Mouse (Mus musculus) embryonic facial prominence, embryonic 11.5 days (tissue): ENCODE results near the gene Srd5a1. TPM values are rescaled to one million over a fixed set of nuclear protein-coding genes. Genes with fewer than 3 reads are reported as not detected.

Experiments
- ATAC-seq: fragments of 200-750 bp; cut with Nextera tagmentation; replicated peaks from 2 replicates; pipeline ENCODE4 v1.8.0; 2017; ENCODE audit warnings: low read depth; ENCODE audit not compliant: insufficient number of reproducible peaks, low FRiP score, low TSS enrichment
- DNase-seq: peaks from one replicate; pipeline ENCODE4 v3.0.0-alpha.2; 2015; ENCODE audit warnings: low spot score
- H3K27ac ChIP-seq: fragments of 300-500 bp; sonication (generic); replicated peaks from 2 replicates; pipeline ENCODE4 v1.5.1; 2014; ENCODE audit warnings: mild to moderate bottlenecking, low read depth, low read length, control low read depth
- H3K27me3 ChIP-seq: fragments of 300-500 bp; sonication (generic); 2 replicates; pipeline ENCODE4 v1.6.1; 2014; ENCODE audit warnings: mild to moderate bottlenecking, low read length, moderate library complexity, mixed read lengths; ENCODE audit not compliant: control insufficient read depth, insufficient read depth
- H3K36me3 ChIP-seq: fragments of 300-500 bp; sonication (generic); replicated peaks from 2 replicates; pipeline ENCODE4 v1.6.1; 2014; ENCODE audit warnings: low read depth, mild to moderate bottlenecking, low read length, moderate library complexity, mixed read lengths; ENCODE audit not compliant: control insufficient read depth, insufficient read depth
- H3K4me1 ChIP-seq: fragments of 300-500 bp; sonication (generic); 2 replicates; pipeline ENCODE4 v1.6.1; 2014; ENCODE audit warnings: low read length, mixed read lengths; ENCODE audit not compliant: control insufficient read depth, insufficient read depth
- H3K4me2 ChIP-seq: fragments of 300-500 bp; sonication (generic); 2 replicates; pipeline ENCODE4 v1.6.1; 2014; ENCODE audit warnings: low read depth, mild to moderate bottlenecking, control low read depth, low read length, moderate library complexity
- H3K4me3 ChIP-seq: fragments of 300-500 bp; sonication (generic); 2 replicates; pipeline ENCODE4 v1.5.1; 2014; ENCODE audit warnings: low read depth, low read length, control low read depth
- H3K9ac ChIP-seq: fragments of 300-500 bp; sonication (generic); replicated peaks from 2 replicates; pipeline ENCODE4 v1.6.1; 2014; ENCODE audit warnings: mild to moderate bottlenecking, control low read depth, low read length
- H3K9me3 ChIP-seq: fragments of 300-500 bp; sonication (generic); replicated peaks from 2 replicates; pipeline ENCODE4 v1.6.1; 2016; ENCODE audit warnings: mild to moderate bottlenecking, low read length, inconsistent platforms, mixed read lengths; ENCODE audit not compliant: control insufficient read depth
- WGBS: fragments of 180-500 bp; shearing (Covaris S2); extraction: QIAGEN DNeasy Blood & Tissue Kit; methylation state at CpG from one replicate; pipeline ENCODE4 v1.1.7; 2014; 5-methylcytosine and 5-hydroxymethylcytosine counted together
- polyA plus RNA-seq: library from polyadenylated mRNA; unstranded; fragments of >200 nt; fragmentation: Nextera tagmentation; extraction: Ambion mirVana; gene quantifications from 2 replicates; pipeline ENCODE4 v1.2.1, GENCODE M21; 2014

Srd5a1 gene
- polyA plus RNA-seq, 1 experiment from 2014 or later = 20.8 TPM

GRCm38 (mm10) chr13:69534654-69535551 is 76.3 kb downstream of the Srd5a1 start:
- DNase-seq (peak; percentile 97), ATAC-seq (peak; percentile 92)
- H3K4me1 ChIP-seq = peaks cover 9% of the 10 kb centered on the region
- no peaks in the 10 kb centered on the region for H3K9me3 ChIP-seq
- WGBS = under 1% methylated on average over 74 of the region's 86 CpGs
- H3K27me3 ChIP-seq = no peaks in the 10 kb centered on the region
- H3K27ac ChIP-seq = peak overlapping the region; percentile 92
- H3K9ac ChIP-seq = peak overlapping the region; percentile 90
- H3K4me2 ChIP-seq = peak overlapping the region; percentile 88
- peak overlapping the region; percentile 96 for H3K4me3 ChIP-seq
- H3K36me3 ChIP-seq = no peaks in the 10 kb centered on the region; the same call in 1 of the 2 replicates

- Histone ChIP-seq H3K4me2 (peak within 1 kb of the TSS; percentile 88), H3K9ac (peak within 1 kb of the TSS; percentile 90), H3K9me3 (no peaks in the 10 kb centered on the region), H3K27me3 (no peaks in the 10 kb centered on the region), H3K36me3 (no peaks in the 10 kb centered on the region; the same call in 1 of the 2 replicates), H3K27ac (peak within 1 kb of the TSS; percentile 92), H3K4me3 (peak within 1 kb of the TSS; percentile 96), H3K4me1 (peaks cover 9% of the 10 kb centered on the region)
- 0% methylated on average over 9 of the region's 57 CpGs for WGBS
- no peak for DNase-seq
- ATAC-seq = peak; percentile 73
Observed at GRCm38 (mm10) chr13:69534334-69534653, 76.9 kb downstream of the Srd5a1 start, which contains the start of gene Tent4a. Gene Tent4a, minus strand, starts transcription at chr13:69534617.

- Histone ChIP-seq H3K9ac (peak within 1 kb of the TSS; percentile 90), H3K4me1 (peaks cover 9% of the 10 kb centered on the region), H3K4me3 (peak within 1 kb of the TSS; percentile 96), H3K4me2 (peak within 1 kb of the TSS; percentile 84), H3K36me3 (no peaks in the 10 kb centered on the region; the same call in 1 of the 2 replicates), H3K9me3 (no peaks in the 10 kb centered on the region), H3K27ac (peak within 1 kb of the TSS; percentile 92), H3K27me3 (no peaks in the 10 kb centered on the region)
- no peak for ATAC-seq
- under 1% methylated on average over 94 of the region's 155 CpGs for WGBS
- peak; percentile 33 for DNase-seq
Observed at GRCm38 (mm10) chr13:69533405-69534333, 77.6 kb downstream of the Srd5a1 start, which contains the start of gene Nsun2. Gene Nsun2, plus strand, starts transcription at chr13:69533746.

- ATAC-seq (no peak), DNase-seq (no peak)
- peak overlapping the region; percentile 96 for H3K4me3 ChIP-seq
- 1% methylated on average over 9 of the region's 9 CpGs for WGBS
- no peaks in the 10 kb centered on the region for H3K9me3 ChIP-seq
- H3K4me2 ChIP-seq = peak overlapping the region; percentile 84
- no peaks in the 10 kb centered on the region; the same call in 1 of the 2 replicates for H3K36me3 ChIP-seq
- peak overlapping the region; percentile 90 for H3K9ac ChIP-seq
- H3K4me1 ChIP-seq = peaks cover 7% of the 10 kb centered on the region
- H3K27ac ChIP-seq = peak overlapping the region; percentile 62; the same call in 1 of the 2 replicates
- no peaks in the 10 kb centered on the region for H3K27me3 ChIP-seq
Observed at GRCm38 (mm10) chr13:69532893-69533404, 78.3 kb downstream of the Srd5a1 start.

- no peak for DNase-seq
- Histone ChIP-seq H3K4me2 (peak overlapping the region; percentile 84), H3K9me3 (no peaks in the 10 kb centered on the region), H3K9ac (peak overlapping the region; percentile 90), H3K27me3 (no peaks in the 10 kb centered on the region), H3K4me3 (peak overlapping the region; percentile 96), H3K36me3 (no peaks in the 10 kb centered on the region; the same call in 1 of the 2 replicates), H3K4me1 (peaks cover 7% of the 10 kb centered on the region), H3K27ac (no peak overlapping the region)
- WGBS = 31% methylated on average over 14 of the region's 14 CpGs
- no peak for ATAC-seq
Observed at GRCm38 (mm10) chr13:69532101-69532892, 78.9 kb downstream of the Srd5a1 start.

- Histone ChIP-seq H3K4me1 (peaks cover 7% of the 10 kb centered on the region), H3K9ac (no peak overlapping the region; the same call in 1 of the 2 replicates), H3K36me3 (no peaks in the 10 kb centered on the region; the same call in 1 of the 2 replicates), H3K4me3 (peak overlapping the region; percentile 96), H3K9me3 (no peaks in the 10 kb centered on the region), H3K27ac (no peak overlapping the region), H3K4me2 (peak overlapping the region; percentile 84), H3K27me3 (no peaks in the 10 kb centered on the region)
- ATAC-seq (no peak), DNase-seq (no peak)
- WGBS = 53% methylated on average over 6 of the region's 6 CpGs
Observed at GRCm38 (mm10) chr13:69531431-69531830, 79.8 kb downstream of the Srd5a1 start.

- 85% methylated on average over 6 of the region's 6 CpGs for WGBS
- Histone ChIP-seq H3K4me2 (peak overlapping the region; percentile 84), H3K4me1 (peaks cover 7% of the 10 kb centered on the region), H3K27ac (no peak overlapping the region), H3K9me3 (no peaks in the 10 kb centered on the region), H3K4me3 (peak overlapping the region; percentile 96; the same call in 1 of the 2 replicates), H3K27me3 (no peaks in the 10 kb centered on the region), H3K36me3 (no peaks in the 10 kb centered on the region; the same call in 1 of the 2 replicates), H3K9ac (no peak overlapping the region)
- DNase-seq (no peak), ATAC-seq (no peak)
Observed at GRCm38 (mm10) chr13:69530951-69531350, 80.3 kb downstream of the Srd5a1 start.
